In the genomic region with DNA sequence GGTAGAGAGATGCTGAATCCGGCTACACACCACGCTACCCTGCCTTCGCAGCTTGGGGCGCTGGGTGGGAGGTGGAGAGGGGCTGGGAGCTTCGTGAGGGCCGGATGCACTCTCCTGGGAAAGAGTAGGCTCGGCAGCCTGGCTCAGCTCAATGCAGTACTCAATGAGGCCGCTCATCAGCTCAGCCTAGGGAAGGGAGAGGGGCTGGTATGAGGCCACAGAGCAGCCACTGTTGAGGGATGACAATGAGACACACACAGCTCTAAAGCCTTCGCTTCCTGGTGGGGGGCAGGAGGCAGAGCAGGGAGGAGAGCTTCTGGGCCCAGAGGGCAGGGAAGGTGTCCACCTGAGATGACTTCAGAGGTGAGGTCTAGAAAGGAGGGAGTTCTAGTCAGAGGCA, we compare ENCODE assay signal across 24 mouse cellular contexts. TPM values are rescaled to one million over a fixed set of nuclear protein-coding genes. Genes with fewer than 3 reads are reported as not detected.
DNase-seq lines count a peak whose midpoint lies in the region; ATAC-seq and TF ChIP-seq lines count a peak whose summit lies in the region.
"Had no signal": no experiment of that assay in that cellular context is flagged by ENCODE, and none has a peak within 500 bp of the region (broad histone marks: within the 10 kb centered on the region; RNA-seq: fewer than 3 reads in every experiment).

No protein-coding gene starts in this region.

- no peaks in the 10 kb centered on the region for H3K27me3 ChIP-seq in forebrain, embryonic 10.5 days (ENCODE audit: poor library complexity, severe bottlenecking)
- no peaks in the 10 kb centered on the region for H3K27me3 ChIP-seq in forebrain, embryonic 13.5 days
- H3K27me3 ChIP-seq in neural tube, embryonic 12.5 days (replicated peaks): no peaks in the 10 kb centered on the region
- H3K27me3 ChIP-seq: liver, embryonic 12.5 days had no signal

- DNase-seq in forebrain, embryonic 10.5 days (ENCODE audit: extremely low spot score, low spot score): no peak
- no peak for DNase-seq in layer of hippocampus, adult 2 months (ENCODE audit: low spot score in 2 of 2)
- DNase-seq in layer of hippocampus, postnatal 14 days (ENCODE audit: low spot score in 2 of 2): no peak
- DNase-seq in neural tube, embryonic 10.5 days (ENCODE audit: extremely low spot score, low spot score): no peak
- no peak for DNase-seq in lung, adult 2 months
- DNase-seq: adrenal gland, adult 8-10 months; cerebellum, adult 2 months; cerebellum, postnatal 25 days; embryo, embryonic 11 days; gastrocnemius, postnatal 10 days; heart, postnatal 4 days; kidney, adult 18-20 months; kidney, postnatal 4 days; layer of hippocampus, adult 9-11 months; lung, adult 18-20 months; lung, postnatal 14 days; retina, postnatal 1 day; thymus, postnatal 25 days had no signal

- peak overlapping the region; percentile 18; the same call in 1 of the 2 replicates for H3K27ac ChIP-seq in forebrain, embryonic 10.5 days
- H3K27ac ChIP-seq in forebrain, embryonic 13.5 days: no peak overlapping the region
- H3K27ac ChIP-seq in layer of hippocampus, adult 2 months: peak overlapping the region; percentile 68
- no peak overlapping the region for H3K27ac ChIP-seq in neural tube, embryonic 12.5 days
- H3K27ac ChIP-seq: heart, embryonic 10.5 days; liver, embryonic 12.5 days had no signal

- WGBS in forebrain, embryonic 10.5 days: 71% methylated on average over 9 of the region's 9 CpGs
- 88% methylated on average over 9 of the region's 9 CpGs for WGBS in forebrain, embryonic 13.5 days
- 88% methylated on average over 9 of the region's 9 CpGs for WGBS in neural tube, embryonic 12.5 days
- WGBS in lung, adult 2 months: 91% methylated on average over 9 of the region's 9 CpGs

- no peak for TF ChIP-seq POLR2A in lung, adult 2 months (IDR thresholded peaks at IDR 0.05; ENCODE audit: borderline replicate concordance, extremely low read depth, low read depth, low read length)

- H3K36me3 ChIP-seq in forebrain, embryonic 10.5 days (replicated peaks): peaks cover 95% of the 10 kb centered on the region
- H3K36me3 ChIP-seq in forebrain, embryonic 13.5 days (ENCODE audit: poor library complexity, severe bottlenecking): peaks cover 80% of the 10 kb centered on the region
- peaks cover 69% of the 10 kb centered on the region for H3K36me3 ChIP-seq in neural tube, embryonic 12.5 days

- no peak overlapping the region for H3K9ac ChIP-seq in forebrain, embryonic 13.5 days
- H3K9ac ChIP-seq in neural tube, embryonic 12.5 days: 0 out of 2 replicates have a peak overlapping the region, but pooled peaks have one; percentile 13
- H3K9ac ChIP-seq: liver, embryonic 12.5 days had no signal

- peaks cover 4% of the 10 kb centered on the region for H3K9me3 ChIP-seq in forebrain, embryonic 10.5 days
- no peaks in the 10 kb centered on the region for H3K9me3 ChIP-seq in forebrain, embryonic 13.5 days (replicated peaks)
- no peaks in the 10 kb centered on the region for H3K9me3 ChIP-seq in neural tube, embryonic 12.5 days
- H3K9me3 ChIP-seq: heart, embryonic 10.5 days; liver, embryonic 12.5 days had no signal

- H3K4me2 ChIP-seq in forebrain, embryonic 13.5 days: no peak overlapping the region
- no peak overlapping the region for H3K4me2 ChIP-seq in neural tube, embryonic 12.5 days (replicated peaks)
- H3K4me2 ChIP-seq: liver, embryonic 12.5 days had no signal

- TF ChIP-seq CTCF in layer of hippocampus, adult 2 months (conservative IDR thresholded peaks at IDR 0.05): peak; percentile 32
- no peak for TF ChIP-seq CTCF in lung, adult 2 months (IDR thresholded peaks at IDR 0.05; ENCODE audit: insufficient read depth, low read length)

- ATAC-seq in forebrain, embryonic 13.5 days: no peak
- no peak for ATAC-seq in neural tube, embryonic 12.5 days (ENCODE audit: low FRiP score, low read depth)
- ATAC-seq: activated CD4-positive, CD25-positive, alpha-beta regulatory T cell, adult 4 months; inflammation-experienced regulatory T-cells, adult 6 months; liver, embryonic 12.5 days had no signal

- no peak overlapping the region for H3K4me3 ChIP-seq in forebrain, embryonic 10.5 days
- no peak overlapping the region for H3K4me3 ChIP-seq in forebrain, embryonic 13.5 days
- no peak overlapping the region for H3K4me3 ChIP-seq in layer of hippocampus, adult 2 months
- no peak overlapping the region for H3K4me3 ChIP-seq in neural tube, embryonic 12.5 days
- H3K4me3 ChIP-seq in lung, adult 2 months (replicated peaks; ENCODE audit: extremely low read depth, low read depth, low read length): no peak overlapping the region
- H3K4me3 ChIP-seq: heart, embryonic 10.5 days; liver, embryonic 12.5 days had no signal

- H3K4me1 ChIP-seq in forebrain, embryonic 10.5 days: peaks cover 7% of the 10 kb centered on the region
- peaks cover 7% of the 10 kb centered on the region for H3K4me1 ChIP-seq in forebrain, embryonic 13.5 days
- no peaks in the 10 kb centered on the region for H3K4me1 ChIP-seq in neural tube, embryonic 12.5 days
- H3K4me1 ChIP-seq in lung, adult 2 months (ENCODE audit: control insufficient read depth, insufficient read depth, low read length): peaks cover 1% of the 10 kb centered on the region; the same call in 1 of the 2 replicates

RNA-seq across cellular contexts. Expression of a gene that starts 18.5 kb away (rescaled TPM):
- 36.9 and 40.6 TPM in 2 replicates for polyA plus RNA-seq in forebrain, embryonic 10.5 days (2016; fragmentation: Nextera tagmentation; extraction: Ambion mirVana)
- 21.7 and 26.2 TPM in 2 replicates for polyA plus RNA-seq in forebrain, embryonic 13.5 days (2015; fragmentation: Nextera tagmentation; extraction: Ambion mirVana)
- 10 to 100 TPM in 1 of 2 experiments, 1 to 10 TPM in 1; 9.5 to 10.6 TPM for total RNA-seq in layer of hippocampus, adult 2 months (2021)
- 10 to 100 TPM; 19.8 to 20.1 TPM for total RNA-seq in layer of hippocampus, postnatal 14 days (2021)
- polyA plus RNA-seq in neural tube, embryonic 12.5 days (2016; fragmentation: Nextera tagmentation; extraction: Ambion mirVana): 27.0 and 33.0 TPM in 2 replicates
- polyA plus RNA-seq in lung, adult 2 months (2012; rRNA removed): 32.1 and 37.8 TPM in 2 replicates

RNA-seq across cellular contexts. Expression of a gene that starts 21.0 kb away (rescaled TPM):
- polyA plus RNA-seq in forebrain, embryonic 10.5 days (2016; fragmentation: Nextera tagmentation; extraction: Ambion mirVana): 1.5 and 2.0 TPM in 2 replicates
- polyA plus RNA-seq in forebrain, embryonic 13.5 days (2015; fragmentation: Nextera tagmentation; extraction: Ambion mirVana): 1.2 and 1.4 TPM in 2 replicates
- 1 to 10 TPM; 3.5 to 3.6 TPM for total RNA-seq in layer of hippocampus, adult 2 months (2021)
- total RNA-seq in layer of hippocampus, postnatal 14 days (2021): 1 to 10 TPM; 3.6 to 3.7 TPM
- polyA plus RNA-seq in neural tube, embryonic 12.5 days (2016; fragmentation: Nextera tagmentation; extraction: Ambion mirVana): 1.7 and 2.5 TPM in 2 replicates
- polyA plus RNA-seq in lung, adult 2 months (2012; rRNA removed): 24.5 and 26.0 TPM in 2 replicates

RNA-seq across cellular contexts. Expression of a gene that starts 37.3 kb away (rescaled TPM):
- 9.0 and 9.1 TPM in 2 replicates for polyA plus RNA-seq in forebrain, embryonic 10.5 days (2016; fragmentation: Nextera tagmentation; extraction: Ambion mirVana)
- polyA plus RNA-seq in forebrain, embryonic 13.5 days (2015; fragmentation: Nextera tagmentation; extraction: Ambion mirVana): 13.1 and 15.5 TPM in 2 replicates
- total RNA-seq in layer of hippocampus, adult 2 months (2021): 1 to 10 TPM; 2.5 to 3.2 TPM
- 1 to 10 TPM; 3.4 to 4.2 TPM for total RNA-seq in layer of hippocampus, postnatal 14 days (2021)
- polyA plus RNA-seq in neural tube, embryonic 12.5 days (2016; fragmentation: Nextera tagmentation; extraction: Ambion mirVana): 10.5 and 11.8 TPM in 2 replicates
- 1.1 and 1.2 TPM in 2 replicates for polyA plus RNA-seq in lung, adult 2 months (2012; rRNA removed)

RNA-seq across cellular contexts. Expression of a gene that starts 56.2 kb away (rescaled TPM):
- 246 and 247 TPM in 2 replicates for polyA plus RNA-seq in forebrain, embryonic 10.5 days (2016; fragmentation: Nextera tagmentation; extraction: Ambion mirVana)
- polyA plus RNA-seq in forebrain, embryonic 13.5 days (2015; fragmentation: Nextera tagmentation; extraction: Ambion mirVana): 147 and 169 TPM in 2 replicates
- 10 to 100 TPM; 94.1 to 95.3 TPM for total RNA-seq in layer of hippocampus, adult 2 months (2021)
- total RNA-seq in layer of hippocampus, postnatal 14 days (2021): 10 to 100 TPM; 78.1 to 92.3 TPM
- 156 and 174 TPM in 2 replicates for polyA plus RNA-seq in neural tube, embryonic 12.5 days (2016; fragmentation: Nextera tagmentation; extraction: Ambion mirVana)
- polyA plus RNA-seq in lung, adult 2 months (2012; rRNA removed): 87.1 and 103 TPM in 2 replicates

Comparison
In these comparisons a context has a peak if more than half of its experiments do, and no peak if none do; other contexts are left out.
1. H3K27ac ChIP-seq: peak in forebrain, embryonic 10.5 days (single experiment) and layer of hippocampus, adult 2 months (single experiment); none in forebrain, embryonic 13.5 days (single experiment) and neural tube, embryonic 12.5 days (single experiment).